Mouse (Mus musculus) left cerebral cortex, postnatal 10 days (tissue): ENCODE measurements around the gene Rpl5. TPM values are rescaled to one million over a fixed set of nuclear protein-coding genes. Genes with fewer than 3 reads are reported as not detected.

Experiments used
- DNase-seq, 2 experiments: peaks; one replicate each; pipeline ENCODE4 v3.0.0; 2021 to 2022; ENCODE audit warnings: low spot score in 2 of 2, mixed read lengths in 1 of 2; ENCODE audit errors: extremely low spot score in 1 of 2
- intact Hi-C: fragments of 180-260 bp; cut with DNase I; formaldehyde crosslinking; loops from one replicate; pipeline ENCODE4 v1.15.1; 2025
- total RNA-seq, 2 experiments: library from RNA; stranded (reverse); gene quantifications; 2 replicates each; pipeline ENCODE4 v1.2.3; 2021

Gene Rpl5
- 100 to 1,000 TPM; 109 to 116 TPM for total RNA-seq

GRCm38 (mm10) chr5:107900206-107901013 is at the start of gene Rpl5:
Gene Rpl5, plus strand, starts transcription at chr5:107900502.
- peak; percentile 95 to 96 for DNase-seq
- intact Hi-C loops = loop anchor here (5.0 kb wide), 1 partner anchor 288 kb away; no protein-coding TSS in a partner anchor

- peak in 1 of 2 experiments; percentile 47 for DNase-seq
- intact Hi-C loops = no loop called here
These were observed 46.5 kb upstream of the Rpl5 start for GRCm38 (mm10) chr5:107853807-107854206.

- DNase-seq = no peak
- intact Hi-C loops = no loop called here
These were observed 45.7 kb upstream of the Rpl5 start for GRCm38 (mm10) chr5:107854556-107854955.

- intact Hi-C loops = no loop called here
- DNase-seq = no peak
These were observed 44.8 kb upstream of the Rpl5 start for GRCm38 (mm10) chr5:107855546-107855945.

- no peak for DNase-seq
- intact Hi-C loops = no loop called here
These were observed 41.3 kb upstream of the Rpl5 start for GRCm38 (mm10) chr5:107858963-107859362.

- no peak for DNase-seq
These were observed 36.3 kb upstream of the Rpl5 start for GRCm38 (mm10) chr5:107863971-107864370.

GRCm38 (mm10) chr5:107866127-107867126 is 33.9 kb upstream of the Rpl5 start:
- no peak for DNase-seq
- intact Hi-C loops = no loop called here

More at GRCm38 (mm10) chr5:107863971-107864370, 36.3 kb upstream of the Rpl5 start:
- intact Hi-C loops = no loop called here

GRCm38 (mm10) chr5:107867970-107868904 is 32.1 kb upstream of the Rpl5 start:
- DNase-seq = peak in 1 of 2 experiments; percentile 66
- intact Hi-C loops = no loop called here

GRCm38 (mm10) chr5:107868905-107869424 is 31.3 kb upstream of the Rpl5 start:
- intact Hi-C loops = no loop called here
- DNase-seq = peak; percentile 88 to 96

GRCm38 (mm10) chr5:107869701-107870100 is 30.6 kb upstream of the Rpl5 start:
- intact Hi-C loops = no loop called here
- no peak for DNase-seq

- DNase-seq = no peak
- intact Hi-C loops = no loop called here
These were observed 27.0 kb upstream of the Rpl5 start for GRCm38 (mm10) chr5:107873330-107873729.

GRCm38 (mm10) chr5:107873886-107874302 is 26.4 kb upstream of the Rpl5 start:
- no peak for DNase-seq
- intact Hi-C loops = no loop called here

- intact Hi-C loops = no loop called here
- DNase-seq = no peak
These were observed 25.6 kb upstream of the Rpl5 start, which contains the start of gene Evi5 for GRCm38 (mm10) chr5:107874561-107875260. Gene Evi5, minus strand, starts transcription at chr5:107875107.

- intact Hi-C loops = no loop called here
These were observed 25.1 kb upstream of the Rpl5 start for GRCm38 (mm10) chr5:107875261-107875611.

GRCm38 (mm10) chr5:107877053-107877452 is 23.2 kb upstream of the Rpl5 start:
- intact Hi-C loops = no loop called here
- DNase-seq = no peak

More at GRCm38 (mm10) chr5:107875261-107875611, 25.1 kb upstream of the Rpl5 start:
- DNase-seq = no peak

- intact Hi-C loops = no loop called here
- no peak for DNase-seq
These were observed 19.6 kb upstream of the Rpl5 start for GRCm38 (mm10) chr5:107880710-107881109.

GRCm38 (mm10) chr5:107889994-107890888 is 10.1 kb upstream of the Rpl5 start:
- intact Hi-C loops = no loop called here
- DNase-seq = no peak
